Mouse (Mus musculus): ENCODE results near the gene Prps1l3. TPM values are rescaled to one million over a fixed set of nuclear protein-coding genes. Genes with fewer than 3 reads are reported as not detected.

Prps1l3 gene
- polyA plus RNA-seq, 1 experiment = 25.5 TPM

GRCm38 (mm10) chr12:57196286-57196607 lies 34.0 kb upstream of the Prps1l3 start:
- H3K27me3 ChIP-seq (ENCODE audit: control insufficient read depth, insufficient read depth, low read length) = peaks cover 8% of the 10 kb centered on the region
- no peak overlapping the region for H3K27ac ChIP-seq (ENCODE audit: control insufficient read depth, insufficient read depth, low read length)
- WGBS = 28% methylated on average over 8 of the region's 8 CpGs
- no peaks in the 10 kb centered on the region for H3K4me1 ChIP-seq (replicated peaks; ENCODE audit: control insufficient read depth, insufficient read depth, low read length)
- no peak for DNase-seq
- no peak overlapping the region for H3K4me3 ChIP-seq (ENCODE audit: control insufficient read depth, insufficient read depth, low read length)
- no peaks in the 10 kb centered on the region for H3K36me3 ChIP-seq (ENCODE audit: control insufficient read depth, insufficient read depth, low read length)
- TF ChIP-seq CTCF (IDR thresholded peaks at IDR 0.05; ENCODE audit: borderline replicate concordance, control insufficient read depth, extremely low read depth, insufficient read depth, low read length, poor library complexity) (no peak), POLR2A (IDR thresholded peaks at IDR 0.05; ENCODE audit: control insufficient read depth, extremely low read depth, insufficient read depth, low read length, poor library complexity) (no peak)

GRCm38 (mm10) chr12:57196608-57197362 lies 33.4 kb upstream of the Prps1l3 start:
- Histone ChIP-seq H3K36me3 (ENCODE audit: control insufficient read depth, insufficient read depth, low read length) (no peaks in the 10 kb centered on the region), H3K27ac (ENCODE audit: control insufficient read depth, insufficient read depth, low read length) (no peak overlapping the region), H3K4me3 (ENCODE audit: control insufficient read depth, insufficient read depth, low read length) (no peak overlapping the region), H3K27me3 (ENCODE audit: control insufficient read depth, insufficient read depth, low read length) (peaks cover 8% of the 10 kb centered on the region), H3K4me1 (replicated peaks; ENCODE audit: control insufficient read depth, insufficient read depth, low read length) (no peaks in the 10 kb centered on the region)
- whole genome bisulfite sequencing = 8% methylated on average over 59 of the region's 59 CpGs
- TF ChIP-seq POLR2A (IDR thresholded peaks at IDR 0.05; ENCODE audit: control insufficient read depth, extremely low read depth, insufficient read depth, low read length, poor library complexity) = no peak
- no peak for TF ChIP-seq CTCF (IDR thresholded peaks at IDR 0.05; ENCODE audit: borderline replicate concordance, control insufficient read depth, extremely low read depth, insufficient read depth, low read length, poor library complexity)
- no peak for DNase-seq

- H3K4me1 ChIP-seq (replicated peaks; ENCODE audit: control insufficient read depth, insufficient read depth, low read length) = no peaks in the 10 kb centered on the region
- 90% methylated on average over 10 of the region's 10 CpGs for WGBS
- DNase-seq = no peak
- no peak within 1 kb of the TSS for H3K4me3 ChIP-seq (ENCODE audit: control insufficient read depth, insufficient read depth, low read length)
- peaks cover 8% of the 10 kb centered on the region for H3K27me3 ChIP-seq (ENCODE audit: control insufficient read depth, insufficient read depth, low read length)
- H3K27ac ChIP-seq (ENCODE audit: control insufficient read depth, insufficient read depth, low read length) = no peak within 1 kb of the TSS
- TF ChIP-seq POLR2A (IDR thresholded peaks at IDR 0.05; ENCODE audit: control insufficient read depth, extremely low read depth, insufficient read depth, low read length, poor library complexity) (no peak), CTCF (IDR thresholded peaks at IDR 0.05; ENCODE audit: borderline replicate concordance, control insufficient read depth, extremely low read depth, insufficient read depth, low read length, poor library complexity) (no peak)
- no peaks in the 10 kb centered on the region for H3K36me3 ChIP-seq (ENCODE audit: control insufficient read depth, insufficient read depth, low read length)
These were observed 32.7 kb upstream of the Prps1l3 start, which contains the start of gene Slc25a21 for GRCm38 (mm10) chr12:57197363-57198026. Slc25a21 (minus strand) TSS chr12:57197472.

- no peak overlapping the region for H3K27ac ChIP-seq (ENCODE audit: control insufficient read depth, insufficient read depth, low read length)
- TF ChIP-seq CTCF (IDR thresholded peaks at IDR 0.05; ENCODE audit: borderline replicate concordance, control insufficient read depth, extremely low read depth, insufficient read depth, low read length, poor library complexity) (no peak), POLR2A (IDR thresholded peaks at IDR 0.05; ENCODE audit: control insufficient read depth, extremely low read depth, insufficient read depth, low read length, poor library complexity) (no peak)
- H3K4me3 ChIP-seq (ENCODE audit: control insufficient read depth, insufficient read depth, low read length) = no peak overlapping the region
- no peak for DNase-seq
- no peaks in the 10 kb centered on the region for H3K4me1 ChIP-seq (replicated peaks; ENCODE audit: control insufficient read depth, insufficient read depth, low read length)
- peaks cover 8% of the 10 kb centered on the region for H3K27me3 ChIP-seq (ENCODE audit: control insufficient read depth, insufficient read depth, low read length)
- H3K36me3 ChIP-seq (ENCODE audit: control insufficient read depth, insufficient read depth, low read length) = no peaks in the 10 kb centered on the region
These were observed 31.9 kb upstream of the Prps1l3 start for GRCm38 (mm10) chr12:57198269-57198668.

GRCm38 (mm10) chr12:57199427-57199826 lies 30.8 kb upstream of the Prps1l3 start:
- WGBS = 95% methylated on average over 2 of the region's 2 CpGs
- H3K27me3 ChIP-seq (ENCODE audit: control insufficient read depth, insufficient read depth, low read length) = peaks cover 8% of the 10 kb centered on the region
- H3K36me3 ChIP-seq (ENCODE audit: control insufficient read depth, insufficient read depth, low read length) = no peaks in the 10 kb centered on the region
- H3K27ac ChIP-seq (ENCODE audit: control insufficient read depth, insufficient read depth, low read length) = no peak overlapping the region
- no peak for DNase-seq
- H3K4me1 ChIP-seq (replicated peaks; ENCODE audit: control insufficient read depth, insufficient read depth, low read length) = no peaks in the 10 kb centered on the region
- no peak overlapping the region for H3K4me3 ChIP-seq (ENCODE audit: control insufficient read depth, insufficient read depth, low read length)
- no peak for TF ChIP-seq POLR2A (IDR thresholded peaks at IDR 0.05; ENCODE audit: control insufficient read depth, extremely low read depth, insufficient read depth, low read length, poor library complexity)
- no peak for TF ChIP-seq CTCF (IDR thresholded peaks at IDR 0.05; ENCODE audit: borderline replicate concordance, control insufficient read depth, extremely low read depth, insufficient read depth, low read length, poor library complexity)

GRCm38 (mm10) chr12:57201901-57202300 lies 28.3 kb upstream of the Prps1l3 start:
- TF ChIP-seq POLR2A (IDR thresholded peaks at IDR 0.05; ENCODE audit: control insufficient read depth, extremely low read depth, insufficient read depth, low read length, poor library complexity) (no peak), CTCF (IDR thresholded peaks at IDR 0.05; ENCODE audit: borderline replicate concordance, control insufficient read depth, extremely low read depth, insufficient read depth, low read length, poor library complexity) (no peak)
- H3K27me3 ChIP-seq (ENCODE audit: control insufficient read depth, insufficient read depth, low read length) = no peaks in the 10 kb centered on the region
- 97% methylated on average over 3 of the region's 3 CpGs for WGBS
- DNase-seq = no peak
- H3K36me3 ChIP-seq (ENCODE audit: control insufficient read depth, insufficient read depth, low read length) = no peaks in the 10 kb centered on the region
- no peak overlapping the region for H3K4me3 ChIP-seq (ENCODE audit: control insufficient read depth, insufficient read depth, low read length)
- no peak overlapping the region for H3K27ac ChIP-seq (ENCODE audit: control insufficient read depth, insufficient read depth, low read length)
- no peaks in the 10 kb centered on the region for H3K4me1 ChIP-seq (replicated peaks; ENCODE audit: control insufficient read depth, insufficient read depth, low read length)

Data from thymus, adult 2 months (tissue).